Mouse (Mus musculus): ENCODE results near the gene Zc2hc1b. TPM values are rescaled to one million over a fixed set of nuclear protein-coding genes. Genes with fewer than 3 reads are reported as not detected.
"Not testable (repeated sequence)": the region's sequence is repeated elsewhere in the genome, so short reads cannot be mapped to it uniquely, and the experiment has no call there.

The Zc2hc1b gene
- total RNA-seq (2015; ENCODE audit: low replicate concordance) (not detected in 2 replicates), total RNA-seq (2017; ENCODE audit: low replicate concordance) (not detected in 2 replicates)

DNA sequence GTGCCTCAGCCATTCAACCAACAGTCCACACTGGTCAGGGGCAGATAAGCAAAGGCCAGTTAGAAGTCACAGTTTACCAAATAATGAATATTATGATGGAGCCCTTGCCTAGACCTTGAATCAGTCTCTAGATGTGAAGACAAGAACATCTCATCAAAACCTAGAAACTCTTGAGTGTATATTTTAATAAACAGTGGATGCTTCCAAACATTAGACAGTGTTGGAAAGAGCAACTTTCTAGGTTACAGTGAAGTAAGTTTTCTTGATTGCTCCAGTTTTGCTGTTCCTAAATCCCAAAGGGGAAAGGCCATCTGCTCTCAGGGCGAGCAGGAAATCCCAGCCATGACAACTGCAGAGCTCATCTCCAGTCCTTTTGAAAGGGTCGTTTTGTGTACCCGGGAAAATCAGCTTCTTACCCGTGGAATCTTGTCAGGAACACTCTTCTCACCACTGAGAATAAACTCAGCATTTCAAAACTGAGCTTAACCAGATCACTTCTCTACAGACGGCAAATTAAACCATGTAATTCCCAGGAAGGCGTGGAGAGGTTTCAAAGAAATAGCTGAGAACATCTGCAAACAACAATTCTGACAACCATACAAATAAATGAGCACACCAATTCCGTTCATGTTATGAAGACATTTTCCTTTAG, at the start of gene Zc2hc1b:
Gene Zc2hc1b (minus strand): TSS at position 51 of the 652 bp plus-strand sequence.
- no peak for ATAC-seq (replicated peaks; ENCODE audit: low FRiP score, poor library complexity, severe bottlenecking)

DNA sequence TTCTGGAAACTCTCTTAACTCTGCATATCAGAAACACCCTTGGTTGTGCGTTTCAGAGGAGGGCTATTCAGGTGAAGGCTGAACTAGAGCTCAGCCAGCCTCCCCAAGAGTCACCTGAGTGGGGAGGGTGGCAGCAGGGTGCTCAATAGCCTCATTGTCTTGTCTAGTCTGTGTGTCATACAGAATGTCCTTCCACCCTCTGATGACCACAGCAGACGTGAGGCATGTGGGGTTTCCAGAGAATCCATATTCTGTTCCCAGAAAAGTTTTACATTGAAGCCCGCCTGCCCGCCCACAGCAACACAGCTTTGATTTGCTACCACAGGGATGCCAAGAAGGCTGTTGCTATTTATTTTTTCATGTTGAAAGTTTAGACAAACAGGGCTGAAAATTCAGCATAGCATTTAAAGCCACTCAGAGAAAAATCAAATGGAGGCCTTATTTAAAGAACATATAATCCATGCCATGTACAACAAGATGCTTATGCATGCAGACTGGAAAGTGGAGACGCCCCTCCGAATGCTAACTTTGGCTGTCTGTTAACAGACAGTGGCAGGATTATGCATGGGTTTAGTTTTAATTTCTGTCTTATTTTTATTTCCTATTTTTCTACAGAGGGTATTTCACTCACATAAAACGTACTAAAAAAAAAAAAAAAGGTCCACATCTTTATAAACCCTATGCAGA, 47.7 kb upstream of the Zc2hc1b start:
- no peak for ATAC-seq (replicated peaks; ENCODE audit: low FRiP score, poor library complexity, severe bottlenecking)

DNA sequence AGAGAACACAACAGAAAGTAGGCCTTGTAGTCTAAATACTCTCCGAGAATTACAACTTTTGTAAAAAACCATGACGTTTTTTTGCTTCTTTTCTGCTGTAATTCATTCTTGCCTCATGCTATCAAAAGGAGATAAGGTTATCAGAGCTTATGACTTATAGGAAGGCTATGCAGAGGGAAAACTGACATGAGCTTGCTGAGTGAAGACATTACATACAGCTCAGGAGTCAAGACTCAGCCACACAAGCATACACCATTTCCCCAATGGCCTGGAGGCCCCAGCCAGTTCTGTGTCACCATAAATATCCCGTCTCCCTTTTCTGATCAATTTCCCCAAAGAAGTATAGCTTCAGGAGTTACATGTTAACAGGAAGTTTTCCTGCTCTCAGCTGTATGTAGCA, 44.3 kb upstream of the Zc2hc1b start:
- ATAC-seq (replicated peaks; ENCODE audit: low FRiP score, poor library complexity, severe bottlenecking), result no peak

GRCm38 (mm10) chr10:13220061-13220460, 42.2 kb upstream of the Zc2hc1b start:
- ATAC-seq (replicated peaks; ENCODE audit: low FRiP score, poor library complexity, severe bottlenecking), result no peak

GRCm38 (mm10) chr10:13213956-13214355, 36.1 kb upstream of the Zc2hc1b start:
- no peak for ATAC-seq (replicated peaks; ENCODE audit: low FRiP score, poor library complexity, severe bottlenecking)

GRCm38 (mm10) chr10:13212829-13213228, 35.0 kb upstream of the Zc2hc1b start:
- no peak for ATAC-seq (replicated peaks; ENCODE audit: low FRiP score, poor library complexity, severe bottlenecking)

DNA sequence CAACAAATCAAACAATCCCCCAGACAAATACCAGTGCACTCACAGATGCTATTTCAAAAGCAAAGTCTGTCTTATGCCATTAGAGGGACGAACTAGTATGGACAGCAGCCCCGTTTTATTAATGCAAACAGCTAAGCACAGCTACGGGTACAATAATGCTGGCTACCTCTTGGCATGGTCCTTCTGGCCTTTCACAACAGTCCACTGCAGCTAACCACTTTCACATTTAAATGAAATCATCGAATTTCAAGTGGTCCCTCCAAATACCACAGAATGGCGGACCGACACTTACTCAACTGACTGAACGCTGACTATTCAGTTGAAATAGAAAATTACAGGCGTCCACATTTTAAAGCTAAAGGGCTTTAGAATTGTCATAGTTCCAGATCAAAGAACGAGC, 34.5 kb upstream of the Zc2hc1b start:
- ATAC-seq (replicated peaks; ENCODE audit: low FRiP score, poor library complexity, severe bottlenecking), result no peak

DNA sequence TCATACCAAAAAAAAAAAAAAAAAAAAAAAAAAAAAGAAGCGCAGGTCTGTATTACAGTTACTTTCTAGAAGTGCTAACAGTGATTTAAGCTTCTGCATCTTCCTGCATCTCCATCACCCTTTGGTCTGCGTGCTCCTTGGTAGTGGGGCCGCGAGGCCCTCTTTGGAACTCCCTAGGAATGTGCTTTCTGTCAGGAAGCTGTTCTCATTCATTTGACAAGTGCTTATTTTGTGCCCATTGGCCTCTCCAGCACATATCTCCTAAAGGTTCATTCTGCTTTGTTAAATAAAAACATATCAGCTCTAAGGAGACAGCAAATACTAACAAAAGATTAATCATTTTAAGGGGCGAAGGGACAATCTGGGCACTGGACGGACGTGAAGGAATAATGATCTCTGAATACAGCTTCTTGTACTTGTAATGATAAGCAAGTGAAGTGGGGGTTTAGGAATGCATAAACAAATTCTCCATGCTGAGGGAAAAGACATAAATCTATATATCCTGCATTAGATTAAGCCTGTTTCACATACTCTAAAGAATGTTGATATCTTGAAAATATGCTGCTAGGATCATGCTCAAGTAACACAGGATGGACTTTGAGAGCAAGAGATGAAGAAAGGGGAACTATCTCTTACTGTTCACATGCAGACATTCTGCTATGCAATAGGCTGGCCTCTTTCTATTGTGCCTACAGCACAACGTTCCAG, 32.3 kb upstream of the Zc2hc1b start:
- no peak for ATAC-seq (replicated peaks; ENCODE audit: low FRiP score, poor library complexity, severe bottlenecking)

- ATAC-seq (replicated peaks; ENCODE audit: low FRiP score, poor library complexity, severe bottlenecking), result no peak
These were observed 31.7 kb upstream of the Zc2hc1b start for GRCm38 (mm10) chr10:13209506-13209905.

- no peak for ATAC-seq (replicated peaks; ENCODE audit: low FRiP score, poor library complexity, severe bottlenecking)
These were observed 31.2 kb upstream of the Zc2hc1b start for GRCm38 (mm10) chr10:13209061-13209460.

GRCm38 (mm10) chr10:13201741-13202293, 24.0 kb upstream of the Zc2hc1b start:
- ATAC-seq (replicated peaks; ENCODE audit: low FRiP score, poor library complexity, severe bottlenecking), result no peak

- ATAC-seq (replicated peaks; ENCODE audit: low FRiP score, poor library complexity, severe bottlenecking), result no peak
These were observed 23.0 kb upstream of the Zc2hc1b start for GRCm38 (mm10) chr10:13200862-13201261.

DNA sequence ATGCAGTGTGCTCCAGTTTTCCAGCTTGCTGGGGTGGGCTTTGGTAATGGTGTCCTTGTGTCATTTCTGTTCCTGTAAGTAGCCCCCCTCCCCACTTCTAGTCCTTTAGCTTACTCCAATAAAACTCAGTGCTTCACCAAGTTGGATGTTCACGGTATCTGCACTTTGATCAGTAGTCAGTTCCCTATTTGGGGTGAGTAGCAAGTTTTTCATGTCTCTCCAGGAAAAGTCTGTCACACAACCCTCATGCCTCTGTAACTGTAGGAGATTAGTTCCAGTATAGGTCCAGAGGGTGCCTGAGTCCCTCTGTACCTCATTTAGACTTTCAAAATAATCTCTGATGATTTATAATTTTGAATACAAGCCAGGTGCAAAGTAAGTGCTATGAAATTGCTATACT, 21.4 kb upstream of the Zc2hc1b start:
- no peak for ATAC-seq (replicated peaks; ENCODE audit: low FRiP score, poor library complexity, severe bottlenecking)

DNA sequence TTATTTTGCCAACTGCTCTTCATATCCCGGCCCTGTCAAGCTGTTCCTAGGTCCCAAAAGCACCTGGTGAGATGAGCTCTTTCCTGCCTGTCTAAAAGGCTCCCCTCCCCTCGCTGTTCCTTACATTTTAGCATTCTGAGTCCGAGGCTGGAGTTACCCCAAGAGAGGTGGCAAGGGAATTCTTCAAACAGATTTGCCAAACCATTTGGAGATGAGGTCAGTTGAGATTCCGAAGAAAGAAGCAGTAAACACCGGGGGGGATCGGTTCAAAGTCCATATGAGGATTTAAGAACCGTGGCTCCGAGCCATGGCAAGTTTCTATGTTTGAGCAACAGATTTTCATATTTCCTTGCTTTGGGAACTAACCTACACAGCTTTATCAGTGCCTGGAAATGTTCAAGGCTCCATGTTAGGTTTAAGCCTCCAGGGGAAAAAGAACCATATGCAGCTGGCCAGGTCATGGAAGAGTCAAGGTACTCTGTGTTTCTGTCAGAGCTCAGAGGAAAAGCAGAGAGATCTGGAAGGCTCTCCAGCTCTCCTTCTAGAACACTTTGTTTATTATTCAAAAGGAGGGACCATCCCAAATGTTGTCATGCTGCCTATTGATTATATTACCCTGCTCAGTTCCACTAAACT, 19.2 kb upstream of the Zc2hc1b start:
- ATAC-seq (replicated peaks; ENCODE audit: low FRiP score, poor library complexity, severe bottlenecking), result no peak

- not testable (repeated sequence) for ATAC-seq (replicated peaks; ENCODE audit: low FRiP score, poor library complexity, severe bottlenecking)
These were observed 15.7 kb upstream of the Zc2hc1b start for GRCm38 (mm10) chr10:13193496-13193895.

- ATAC-seq (replicated peaks; ENCODE audit: low FRiP score, poor library complexity, severe bottlenecking), result peak; percentile 100
These were observed 15.0 kb upstream of the Zc2hc1b start, which contains the start of gene Ltv1 for GRCm38 (mm10) chr10:13192731-13193351. TSS of gene Ltv1 (minus strand) at chr10:13193168.

GRCm38 (mm10) chr10:13189881-13190280, 12.1 kb upstream of the Zc2hc1b start:
- no peak for ATAC-seq (replicated peaks; ENCODE audit: low FRiP score, poor library complexity, severe bottlenecking)

- no peak for ATAC-seq (replicated peaks; ENCODE audit: low FRiP score, poor library complexity, severe bottlenecking)
These were observed 8.9 kb upstream of the Zc2hc1b start for GRCm38 (mm10) chr10:13186754-13187153.

DNA sequence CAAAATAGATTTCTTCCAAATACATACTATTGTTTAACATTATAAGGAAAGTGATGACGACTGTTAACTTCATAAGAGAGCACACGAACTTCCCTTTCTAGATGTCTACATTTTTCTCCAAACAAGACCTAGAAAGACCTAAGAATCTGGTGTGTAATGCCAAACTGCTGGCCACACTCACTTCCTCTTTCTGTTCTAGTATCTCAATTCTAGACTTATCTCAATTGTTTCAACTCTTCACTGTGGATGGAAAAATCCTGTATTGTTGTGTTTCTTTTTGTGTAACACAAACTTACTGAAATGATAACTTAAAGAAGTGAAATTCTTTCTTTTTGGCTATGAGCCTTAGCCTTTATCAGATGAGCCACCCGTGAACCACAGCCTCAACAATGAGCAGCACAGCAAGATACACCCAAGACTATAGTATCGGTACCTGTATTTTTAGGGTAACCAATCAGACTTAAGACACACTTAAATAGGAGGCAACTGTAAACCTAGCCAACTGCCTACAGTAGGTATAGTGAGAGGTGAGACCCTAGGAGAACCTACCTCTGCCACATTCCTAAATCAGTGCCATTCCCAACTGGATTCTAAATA, 6.4 kb upstream of the Zc2hc1b start:
- ATAC-seq (replicated peaks; ENCODE audit: low FRiP score, poor library complexity, severe bottlenecking), result no peak

All from erythroid progenitor cell, adult 5-6 weeks (primary cell).